Mouse (Mus musculus): ENCODE measurements at regions not wholly inside any gene's neighbourhood (a gene's known extent, or its start where the extent isn't known, plus 50 kb on each side); places are given as distances from the start of the nearest gene placed in this dataset.

DNA sequence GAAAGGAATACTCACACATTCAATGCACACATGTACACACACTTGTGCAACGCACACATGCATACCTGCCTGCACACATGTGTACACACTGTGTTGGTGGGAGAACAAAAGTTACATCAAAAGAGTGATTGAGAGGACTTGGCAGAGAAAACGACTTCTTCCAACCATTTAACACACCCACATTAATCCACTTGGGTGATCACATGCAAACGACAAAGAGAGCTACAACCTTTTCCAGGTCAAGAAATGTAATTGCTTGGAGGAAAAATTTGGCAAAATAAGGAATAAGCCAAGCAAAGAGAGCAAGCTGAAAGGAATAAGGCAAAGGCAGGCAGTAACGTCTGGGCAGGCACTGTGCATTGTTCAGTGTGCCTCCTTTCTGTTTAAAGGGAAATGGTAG lies 67.3 kb downstream of the C1d start:
- no peak for DNase-seq

DNA sequence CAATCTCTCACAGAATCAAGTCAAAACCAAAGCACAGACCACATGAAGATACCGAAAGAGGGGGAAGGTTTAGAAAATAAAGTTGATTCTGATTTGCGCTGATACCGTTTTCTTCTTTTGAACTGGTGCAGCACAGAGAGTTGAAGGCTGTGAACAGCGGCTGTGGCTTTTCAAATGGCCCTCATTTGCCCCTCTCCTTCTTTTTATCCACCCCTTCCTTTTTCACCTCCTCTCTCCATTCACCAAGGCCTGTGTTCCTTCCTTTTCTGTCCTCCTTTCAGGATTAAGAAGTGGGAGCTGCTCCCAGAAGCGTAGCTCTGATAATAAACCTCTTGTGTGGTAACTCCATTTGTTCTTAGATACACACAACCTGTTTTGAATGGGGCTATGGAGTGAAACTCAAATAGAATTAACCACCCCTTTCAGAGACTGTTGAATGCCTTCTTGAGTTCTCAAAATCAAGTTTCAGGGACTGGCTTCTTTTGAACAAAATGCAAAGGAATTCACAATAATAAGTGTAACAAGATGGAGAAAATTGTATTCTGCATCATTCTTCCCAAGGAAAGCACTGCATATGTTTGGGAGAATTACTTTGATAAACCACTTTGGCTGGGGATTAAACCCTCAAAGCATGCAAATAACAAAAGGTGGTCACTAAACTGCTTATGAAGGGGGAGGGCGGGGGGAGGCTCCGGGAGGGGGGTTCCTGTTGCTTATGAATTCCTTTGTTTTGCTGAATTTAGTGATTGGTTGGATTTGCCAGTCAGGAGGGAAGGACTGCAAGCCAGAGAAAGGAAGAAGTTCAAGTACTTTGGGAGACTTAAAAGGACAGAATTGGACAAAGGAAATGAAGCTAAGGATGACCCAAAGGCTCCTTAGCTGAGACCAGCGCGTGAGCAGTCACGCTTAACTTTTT lies 68.6 kb downstream of the C1d start:
- no peak for DNase-seq

DNA sequence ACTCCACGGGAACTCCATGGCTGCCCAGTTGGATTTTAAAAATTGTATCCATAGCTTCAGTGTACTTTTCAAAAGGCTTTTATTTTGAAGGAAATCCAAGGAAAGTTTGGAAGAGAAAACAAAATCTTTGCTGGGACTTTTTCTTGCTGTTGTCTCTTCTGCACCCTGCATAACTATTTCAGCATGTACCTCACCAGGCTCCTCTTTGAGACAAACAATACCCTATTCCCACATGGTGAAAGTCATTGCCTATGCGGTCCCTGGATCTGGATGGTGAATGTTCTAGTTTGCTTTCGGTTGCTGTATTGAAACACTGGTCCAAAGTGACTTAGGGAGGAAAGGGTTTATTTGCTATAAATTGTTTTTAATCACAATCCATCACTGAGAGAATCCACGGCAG lies 69.3 kb downstream of the C1d start:
- no peak for DNase-seq

DNA sequence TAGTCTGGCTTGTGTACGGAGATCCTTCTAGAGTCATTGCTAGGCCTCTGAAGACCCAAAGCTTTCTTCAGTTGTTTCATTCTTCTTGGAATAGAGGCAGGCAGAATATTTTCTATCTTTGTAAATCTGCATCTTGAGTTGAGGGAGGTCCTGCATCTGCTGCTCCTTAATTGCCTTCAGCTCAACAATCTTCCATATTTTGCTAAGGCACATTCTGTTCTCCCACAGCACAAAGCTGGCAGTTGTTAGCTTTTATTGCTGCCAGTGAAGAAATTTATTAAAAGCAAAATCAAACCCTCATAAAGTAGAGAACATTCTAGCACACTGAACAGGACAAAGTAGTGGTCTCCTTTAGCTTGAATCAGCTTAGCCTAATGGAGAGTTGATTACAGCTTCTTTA lies 94.1 kb downstream of the C1d start:
- DNase-seq = no peak

DNA sequence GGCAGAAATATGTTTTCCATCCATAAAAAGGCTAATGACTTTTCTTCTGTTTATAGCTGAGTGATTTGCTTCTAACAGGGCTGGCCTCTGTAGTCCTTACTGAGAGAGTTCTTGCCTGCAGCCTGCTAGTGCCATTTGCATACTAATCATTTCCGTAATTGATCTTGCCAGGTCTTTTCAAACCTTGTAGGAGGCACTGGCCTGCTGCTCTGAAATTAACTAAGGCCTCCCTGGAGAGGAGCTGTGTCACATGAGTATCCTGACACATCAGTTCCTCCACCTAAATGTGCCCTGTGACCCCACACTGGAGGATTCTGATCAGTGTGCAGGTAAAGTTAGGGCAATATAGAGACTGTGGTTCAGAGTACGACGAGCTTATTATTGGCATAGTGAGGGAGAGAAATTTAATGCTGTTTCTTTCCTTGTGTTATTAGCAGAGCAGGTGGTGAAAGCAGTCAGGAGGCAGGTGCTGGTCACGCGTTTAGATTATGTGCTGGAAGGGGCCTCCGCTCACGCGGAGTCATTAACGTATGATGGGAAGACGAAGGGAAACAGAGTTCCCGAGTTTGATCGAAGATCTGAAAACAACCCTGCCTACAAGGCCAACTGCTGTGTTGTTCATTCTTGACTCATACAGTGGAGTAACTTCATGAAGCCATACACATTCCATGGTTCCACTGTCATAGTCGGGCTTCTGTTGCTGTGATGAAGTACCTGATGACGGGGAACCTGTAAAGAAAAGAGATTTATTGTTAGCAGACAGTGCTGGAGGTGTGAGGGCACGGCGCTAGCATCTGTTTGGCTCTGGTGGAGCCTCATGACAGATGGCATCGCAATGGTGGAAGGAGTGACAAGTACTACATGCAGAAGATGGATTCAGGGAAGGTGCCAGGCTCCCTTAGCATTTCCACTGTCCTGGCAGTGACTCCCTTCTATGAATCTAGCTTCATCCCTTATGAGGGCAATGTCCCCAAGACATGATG lies 95.1 kb downstream of the C1d start:
- DNase-seq = no peak

DNA sequence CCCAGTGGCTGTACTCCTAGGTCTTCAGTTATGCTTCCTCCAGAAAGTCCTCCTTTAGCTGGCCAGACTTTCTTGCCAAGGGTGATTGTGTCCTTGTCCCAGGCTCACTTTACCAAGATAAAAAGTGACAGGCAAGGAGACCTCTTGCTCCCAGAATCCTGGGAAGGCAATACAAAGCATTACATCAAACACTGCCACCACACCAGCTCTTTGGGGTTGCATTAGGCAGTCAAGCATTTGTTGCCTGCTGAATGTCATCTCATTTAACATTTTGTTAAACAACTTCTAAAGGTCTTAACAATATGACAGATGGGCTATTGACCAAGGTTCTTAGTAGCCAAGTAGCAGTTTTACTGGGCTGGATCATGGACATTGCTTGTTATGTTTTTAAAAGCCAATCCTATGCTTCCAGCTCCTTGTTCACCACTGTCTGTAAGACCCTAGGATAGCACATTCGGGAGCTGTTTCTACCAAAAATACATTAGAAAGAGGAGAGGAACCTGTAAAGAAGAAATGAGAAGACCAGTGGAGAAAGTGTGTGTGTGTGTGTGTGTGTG lies 102.4 kb downstream of the C1d start:
- DNase-seq = no peak

DNA sequence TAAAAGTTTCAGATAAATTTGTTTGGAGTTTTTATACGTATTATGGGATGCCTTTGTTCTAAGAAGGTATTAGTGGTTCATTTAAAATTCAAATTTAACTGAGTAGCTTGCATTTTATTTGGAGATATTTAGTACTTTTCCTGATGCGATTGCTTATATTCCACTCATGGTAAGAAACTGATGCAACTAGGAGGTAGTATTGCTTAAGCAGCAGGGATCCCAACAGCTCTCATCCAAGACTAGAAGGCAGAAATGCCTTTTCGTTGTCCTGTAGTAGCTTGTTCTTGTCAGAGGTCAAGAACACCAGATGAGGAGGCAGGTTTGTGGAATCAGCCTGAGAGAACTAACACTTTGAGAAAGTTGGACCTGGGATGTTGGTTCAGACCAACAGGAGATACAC lies 120.5 kb downstream of the C1d start:
- no peak for DNase-seq

DNA sequence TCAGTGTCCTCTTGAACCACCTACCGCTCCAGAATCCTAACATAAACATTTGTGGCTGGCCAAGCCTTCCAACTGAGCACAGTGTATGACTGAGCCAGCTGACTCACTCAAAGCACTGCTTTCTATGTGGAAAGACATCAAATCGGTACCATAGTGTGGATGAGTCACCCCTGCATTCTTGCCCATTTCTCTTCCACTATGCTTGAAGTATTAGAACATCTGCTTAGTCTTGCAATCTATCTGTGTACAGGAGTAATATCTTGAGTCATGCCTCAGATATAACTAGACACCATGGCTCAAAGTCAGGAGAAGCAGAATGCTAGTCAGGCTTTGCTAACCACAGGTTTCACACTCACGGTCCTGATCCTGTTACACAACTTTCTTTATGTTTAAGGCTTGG lies 129.4 kb downstream of the C1d start:
- no peak for DNase-seq

DNA sequence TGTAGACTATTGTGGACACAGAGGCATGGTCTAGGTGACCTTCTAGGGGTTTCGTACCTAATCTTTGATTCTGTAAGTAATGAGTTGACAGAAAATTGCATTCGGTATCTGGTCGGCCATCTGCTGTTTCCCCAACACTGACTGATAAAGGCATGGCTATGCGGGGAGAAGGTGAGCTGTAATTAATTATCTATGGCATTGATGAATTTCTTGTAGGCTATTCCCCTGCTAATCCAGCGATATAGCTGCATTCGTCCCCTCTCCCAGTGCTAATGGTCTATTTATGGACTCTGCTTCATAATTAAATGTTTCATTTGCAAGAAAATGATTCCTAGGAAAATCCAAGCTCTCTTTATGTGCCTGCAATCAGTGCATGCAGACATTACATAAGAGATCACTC lies 136.5 kb downstream of the C1d start:
- no peak for DNase-seq

DNA sequence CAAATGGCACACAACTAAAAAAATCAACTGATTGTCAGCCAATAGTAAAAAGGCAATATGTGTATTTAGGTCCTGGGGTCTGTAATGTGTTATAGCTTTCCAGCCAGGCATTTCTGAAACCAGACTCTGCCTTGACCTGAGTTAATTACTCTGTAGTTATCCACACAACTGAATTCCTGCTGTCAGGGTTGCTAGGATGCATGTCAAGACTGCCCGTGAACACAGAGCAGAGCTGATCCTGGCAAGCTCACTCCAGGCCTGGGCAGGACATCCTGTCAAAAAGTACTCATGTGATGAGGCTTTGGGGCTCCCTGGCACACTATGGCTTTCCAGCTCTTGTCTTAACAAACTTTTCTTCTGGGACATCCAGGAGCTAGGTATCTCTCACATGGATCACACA lies 157.2 kb downstream of the C1d start:
- DNase-seq = no peak

DNA sequence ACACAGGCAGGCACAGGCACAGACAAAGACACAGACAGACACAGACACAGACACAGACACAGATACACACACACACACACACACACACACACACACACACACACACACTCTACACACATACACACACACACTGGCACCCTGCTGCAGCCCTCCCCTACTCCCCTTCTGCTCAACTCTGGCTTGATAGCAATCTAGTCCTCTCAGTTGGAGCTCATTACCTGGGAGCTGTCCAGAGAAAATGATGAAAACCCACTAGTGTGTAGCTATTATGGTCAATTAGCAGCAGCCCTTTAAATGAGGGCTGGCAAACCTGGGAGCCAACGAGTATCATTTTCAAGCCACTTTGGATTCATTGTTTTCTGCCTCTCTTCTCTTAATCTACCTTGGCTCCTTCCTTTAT lies 157.8 kb downstream of the C1d start:
- no peak for DNase-seq

DNA sequence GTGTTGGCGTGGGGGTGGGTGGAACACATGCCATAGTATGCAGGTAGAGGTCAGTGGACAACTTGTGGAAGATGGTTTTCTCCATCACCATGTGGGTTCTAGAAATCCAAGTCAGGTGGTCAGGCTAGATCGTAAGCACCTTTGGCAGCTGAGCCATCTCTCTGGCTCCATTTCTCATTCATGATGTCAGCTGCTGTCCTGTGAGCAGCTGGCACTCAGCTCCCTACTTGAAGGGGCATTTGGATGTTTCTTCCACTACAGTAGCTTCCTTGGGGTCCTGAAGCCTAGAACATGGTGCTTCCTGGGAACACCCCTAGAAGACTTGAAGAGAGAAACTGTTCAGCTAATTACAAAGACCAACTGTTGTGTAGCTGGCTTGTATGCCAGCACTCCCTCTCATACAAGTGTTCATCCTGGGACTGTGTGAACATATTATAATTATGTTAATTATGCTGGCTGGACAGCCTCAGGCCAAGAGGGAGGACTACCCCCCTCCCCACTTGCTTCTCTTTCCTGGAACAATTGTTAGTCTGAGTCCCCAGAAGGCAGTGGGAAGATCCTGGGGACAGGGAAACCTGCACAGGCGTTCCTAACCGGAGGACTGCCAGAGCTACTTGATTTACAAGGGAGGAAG lies 160.4 kb downstream of the C1d start:
- DNase-seq = no peak

DNA sequence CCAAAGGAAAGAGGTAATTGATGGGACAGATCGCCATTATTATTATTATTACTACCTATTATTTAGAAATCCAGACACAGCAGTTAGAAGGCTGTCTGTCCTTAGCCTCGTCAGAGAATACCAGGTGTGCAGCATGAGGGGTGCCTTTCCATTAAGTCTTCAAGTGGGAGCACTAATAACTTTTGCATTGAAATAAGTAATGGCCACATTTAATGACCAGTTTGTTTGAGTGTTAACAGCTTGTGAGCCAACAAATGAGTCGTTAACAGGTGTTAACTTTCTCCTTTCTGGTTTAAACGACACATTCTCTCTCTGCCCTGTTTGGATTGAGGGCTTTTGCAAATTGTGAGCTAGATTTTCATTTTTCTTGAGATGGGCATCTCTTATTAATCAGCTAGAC lies 184.8 kb downstream of the C1d start:
- DNase-seq = no peak

DNA sequence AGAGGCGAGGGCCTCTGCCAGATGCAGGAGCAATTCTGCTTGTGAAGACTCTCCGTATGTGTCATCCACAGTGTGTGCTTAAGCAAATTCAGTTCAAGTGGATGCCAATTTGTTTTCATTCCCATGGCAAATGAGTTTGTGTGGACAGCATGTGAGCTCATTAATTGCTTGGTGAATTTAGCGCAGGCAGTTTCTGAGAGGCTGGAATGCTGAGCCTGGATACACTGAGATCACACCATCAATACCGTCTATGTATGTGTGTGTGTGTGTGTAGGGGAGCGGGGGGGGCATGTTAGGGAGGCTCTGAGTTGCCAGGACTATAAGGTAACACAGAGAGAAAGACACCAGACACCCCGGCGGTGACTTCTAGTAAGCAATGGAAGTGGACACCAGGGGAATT lies 191.9 kb downstream of the C1d start:
- no peak for DNase-seq

DNA sequence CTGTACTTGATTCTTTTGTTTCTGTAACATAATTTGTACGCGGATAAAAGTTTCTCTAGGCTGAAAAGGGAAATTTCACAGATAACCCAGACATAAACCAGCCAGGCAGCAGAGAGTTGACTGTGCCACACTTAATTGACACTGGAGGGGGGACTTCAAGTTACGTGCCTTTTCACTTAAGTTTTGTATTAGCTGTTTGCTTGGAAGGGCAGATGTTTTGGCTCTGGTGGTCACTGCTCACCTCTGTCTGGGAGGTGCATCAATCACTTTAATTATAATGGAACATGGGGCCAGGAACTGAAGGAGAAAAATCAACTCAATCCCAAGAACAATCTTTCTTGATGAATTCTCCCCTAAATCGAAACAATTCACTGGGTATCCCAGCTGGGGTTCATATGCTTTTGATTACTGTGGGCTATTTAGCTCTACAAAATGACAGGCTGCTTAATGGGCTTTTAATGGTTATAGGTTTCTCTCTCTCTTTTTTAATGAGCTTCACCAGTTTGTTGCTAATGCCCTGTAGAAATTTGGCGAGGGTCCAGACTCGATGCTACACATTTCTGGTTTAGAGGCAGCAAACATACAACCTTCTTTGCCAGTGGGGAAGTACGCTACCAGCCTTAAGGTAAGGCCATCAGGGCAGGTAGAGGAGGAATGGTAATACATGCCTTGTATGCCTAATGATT lies 193.1 kb downstream of the C1d start:
- peak in 1 of 2 experiments; percentile 11 for DNase-seq

DNA sequence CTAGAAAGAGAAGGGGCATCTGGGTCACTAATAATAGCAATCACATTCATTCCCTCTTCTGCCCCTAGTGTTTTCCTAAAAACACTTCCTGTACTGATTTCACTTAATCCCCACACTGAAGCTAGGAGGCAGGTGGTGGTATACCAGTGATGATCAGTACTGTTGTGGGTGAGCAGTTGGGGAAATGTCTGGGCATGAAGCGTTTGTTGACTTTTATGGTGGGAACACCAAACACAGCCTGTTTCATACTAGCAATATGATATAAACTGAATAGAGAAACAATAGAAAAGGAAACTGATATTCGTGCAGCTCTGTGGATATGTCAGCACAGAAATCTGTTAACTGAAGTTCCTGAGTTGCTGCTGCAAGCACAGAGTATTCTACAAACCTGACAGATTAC lies 194.1 kb downstream of the C1d start:
- no peak for DNase-seq

DNA sequence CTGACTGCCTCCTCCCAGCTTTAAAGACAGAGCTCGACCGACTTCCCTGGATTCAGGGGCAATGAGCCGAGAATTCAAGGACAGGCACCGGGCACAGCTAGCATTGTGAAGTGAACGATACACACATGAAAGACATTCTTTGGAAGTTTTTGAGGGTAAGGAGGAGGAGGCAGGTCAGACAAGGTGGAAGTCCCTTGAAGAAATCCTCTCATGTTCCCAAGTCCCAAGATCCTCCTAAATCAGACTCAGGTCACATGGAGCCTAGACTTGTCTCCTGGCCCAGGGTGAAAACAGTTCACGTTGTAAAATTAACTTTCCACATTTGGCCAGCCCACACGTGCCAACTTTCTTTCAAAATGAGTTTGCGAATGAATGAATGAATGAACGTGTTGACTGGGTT lies 196.2 kb downstream of the C1d start:
- DNase-seq = no peak

DNA sequence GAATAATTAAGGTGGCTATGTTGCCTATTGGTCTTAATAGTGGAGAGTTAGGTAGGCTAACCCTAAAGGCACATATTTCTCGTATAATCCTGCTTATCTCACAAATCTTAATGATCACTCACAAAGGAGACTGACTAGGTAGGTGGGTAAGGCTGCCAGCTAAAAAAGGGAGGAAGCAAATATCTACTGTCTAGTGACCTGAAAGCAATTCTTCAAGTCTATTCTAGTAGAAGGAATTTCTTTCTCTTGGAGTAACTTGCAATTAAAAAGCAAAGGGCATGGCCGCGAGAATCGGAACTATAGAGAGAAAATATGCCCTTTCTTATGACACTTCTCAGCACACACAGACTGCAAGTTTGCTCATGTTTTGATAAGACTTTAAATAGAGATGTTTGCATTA lies 201.6 kb downstream of the C1d start:
- no peak for DNase-seq

DNA sequence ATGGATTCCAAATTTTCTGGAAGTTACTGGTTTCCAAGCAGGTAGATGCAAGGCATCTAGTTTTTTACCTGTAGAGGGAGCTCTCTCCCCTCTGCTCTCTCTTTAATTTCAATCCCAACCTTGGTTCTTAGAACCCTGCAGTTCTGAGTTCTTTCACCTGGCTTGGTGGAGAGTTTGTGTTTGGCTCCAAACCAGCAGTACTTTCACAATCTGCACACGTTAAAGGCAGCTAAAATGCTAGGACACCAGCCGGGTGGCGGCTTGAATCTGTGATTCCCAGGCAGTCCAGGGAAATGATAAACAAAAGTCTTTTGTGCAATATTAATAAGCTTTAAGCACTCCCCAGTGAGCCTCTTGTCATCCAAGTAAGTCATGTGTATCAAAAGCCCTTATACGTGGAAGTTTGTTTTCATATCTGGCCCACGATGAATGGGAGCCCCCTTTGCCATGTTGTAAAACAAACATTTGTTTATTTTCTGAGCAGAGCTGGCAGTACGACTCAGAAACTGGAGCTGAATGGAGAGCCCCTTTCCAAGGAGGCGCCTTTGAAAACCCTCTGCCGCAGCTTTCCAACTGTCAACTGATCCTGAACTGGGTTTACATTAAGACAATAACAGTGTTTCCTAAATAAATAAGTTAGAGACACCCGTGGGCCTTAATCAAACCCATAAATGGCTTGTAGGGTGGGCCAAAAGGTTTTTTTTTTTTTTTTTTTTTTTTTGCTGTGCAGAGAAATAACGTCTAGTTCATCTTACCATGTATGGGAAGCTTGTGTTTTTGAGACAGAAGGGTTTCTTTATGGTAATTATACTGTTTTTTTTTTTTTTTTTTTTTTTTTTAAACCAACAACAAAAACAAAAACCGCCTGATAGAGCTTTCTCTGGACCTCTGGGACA lies 202.9 kb downstream of the C1d start:
- DNase-seq = peak in 1 of 2 experiments; percentile 38

DNA sequence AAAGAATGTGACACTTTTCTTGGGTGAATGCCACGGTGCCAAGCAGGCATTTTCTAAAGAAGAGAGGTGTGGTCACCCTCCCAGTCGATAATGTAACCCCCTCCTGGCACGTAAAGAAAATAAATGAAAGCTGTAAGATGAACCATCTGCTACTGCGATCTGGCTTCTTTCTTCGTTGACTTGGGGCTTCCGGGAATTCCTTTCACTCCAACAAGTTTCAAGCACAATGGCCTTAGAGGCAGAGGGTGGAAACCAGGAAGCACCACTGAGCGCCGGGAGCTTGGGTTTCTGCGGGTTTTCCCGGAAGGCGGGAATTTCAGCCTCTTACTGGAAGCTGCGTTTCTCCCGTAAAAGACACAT lies 203.5 kb downstream of the C1d start:
- peak in 1 of 2 experiments; percentile 23 for DNase-seq

DNA sequence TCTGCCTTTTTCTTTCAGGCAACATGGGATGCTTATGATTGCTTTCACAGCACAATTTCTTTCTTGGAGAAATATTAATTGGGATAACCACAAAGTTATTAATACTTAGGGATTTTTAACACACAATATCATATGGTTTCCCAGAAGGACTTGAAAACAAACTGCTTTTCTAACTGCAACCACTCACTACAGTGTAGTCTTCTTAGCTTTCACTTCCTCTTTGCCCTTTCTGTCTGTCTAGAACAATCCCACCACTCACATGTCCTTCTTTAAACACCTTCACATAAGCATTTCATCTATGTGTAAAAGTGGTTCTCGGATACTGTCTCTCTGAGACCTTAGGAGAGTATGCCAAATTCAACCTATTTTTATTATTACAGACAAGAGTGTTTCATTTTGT lies 204.3 kb downstream of the C1d start:
- DNase-seq = no peak
